Mouse (Mus musculus) skeletal muscle tissue, postnatal 0 days (tissue): Measurements from ENCODE around the gene Wars2. TPM values are rescaled to one million over a fixed set of nuclear protein-coding genes. Genes with fewer than 3 reads are reported as not detected.

ENCODE experiments used
- microRNA-seq, 2 experiments: library from miRNA; unstranded; fragments of <30 nt; microRNA quantifications; one replicate each; pipeline ENCODE4; 2016
- polyA plus RNA-seq: library from polyadenylated mRNA; unstranded; fragments of >200 nt; fragmentation: Nextera tagmentation; extraction: Ambion mirVana; gene quantifications from 2 replicates; pipeline ENCODE4 v1.2.1, GENCODE M21; 2015

The Wars2 gene
- polyA plus RNA-seq, result 3.1 and 3.5 TPM in 2 replicates

GRCm38 (mm10) chr3:99140940-99141854 is at the start of gene Wars2:
Gene Wars2, plus strand, starts transcription at chr3:99141068.

GRCm38 (mm10) chr3:99240213-99240720 is 99.4 kb downstream of the Wars2 start, which contains the start of gene Tbx15:
Gene Tbx15, plus strand, starts transcription at chr3:99240381.

Small RNA genes lying within 50 kb of the gene (microRNA-seq; reads per million reads assigned to microRNA genes)
- gene Mir6481, result 0 reads per million in 2 experiments

Other genes with a start within 250 kb of the Wars2 start
- not detected in 2 replicates for gene Hao2, start 247.8 kb upstream of the Wars2 start, polyA plus RNA-seq
- 37.3 and 40.5 TPM in 2 replicates for gene Tbx15, start 99.3 kb downstream of the Wars2 start, polyA plus RNA-seq